Mouse (Mus musculus) T-helper 1 cell (primary cell): ENCODE measurements around the gene Myrf.

Source experiments
- in situ Hi-C: fragments of 300-600 bp; cut with MboI, MseI; formaldehyde crosslinking; loops from one replicate; pipeline ENCODE4 v1.15.1; 2025; ENCODE audit warnings: high pct_unique_total_duplicates

Gene Myrf

DNA sequence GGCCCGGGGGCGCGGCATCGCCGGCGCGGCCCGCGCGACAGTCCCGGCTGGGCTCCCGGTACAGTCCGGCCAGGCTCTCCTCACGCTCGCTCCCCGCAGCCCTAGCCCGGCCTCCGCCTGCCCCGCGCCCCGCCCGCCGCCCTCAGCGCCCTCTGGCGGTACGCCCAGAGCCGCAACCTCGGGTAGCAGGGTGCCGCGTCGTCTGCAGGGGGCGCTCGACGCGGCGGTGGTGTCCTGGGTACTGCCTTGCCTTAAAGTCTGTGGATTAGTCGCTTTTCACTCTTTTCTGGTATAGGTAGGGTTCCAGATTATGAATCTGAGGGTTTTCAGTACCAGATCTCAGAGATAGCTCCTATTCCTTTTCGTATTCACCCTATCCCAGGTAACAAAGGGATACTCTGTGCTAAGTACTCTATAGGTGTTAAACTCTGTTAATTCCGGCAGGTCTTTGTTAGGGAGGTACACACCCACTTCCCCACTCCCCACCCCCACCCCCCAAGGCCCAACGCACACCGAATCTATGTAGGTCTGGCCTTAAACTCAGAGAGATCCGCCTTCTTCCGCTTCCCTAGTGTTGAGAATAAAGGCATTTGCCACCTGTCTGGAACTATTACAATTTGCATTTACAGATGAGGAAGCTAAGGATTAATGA is at the start of gene Myrf:
Gene Myrf (minus strand): TSS at position 95 of the 652 bp plus-strand sequence.
- in situ Hi-C loops = no loop called here

GRCm38 (mm10) chr19:10289609-10290150 is 49.1 kb upstream of the Myrf start:
- in situ Hi-C loops = no loop called here

- in situ Hi-C loops = no loop called here
Measured at GRCm38 (mm10) chr19:10288125-10289040, 47.8 kb upstream of the Myrf start.

GRCm38 (mm10) chr19:10286458-10286872 is 45.9 kb upstream of the Myrf start:
- in situ Hi-C loops = no loop called here

DNA sequence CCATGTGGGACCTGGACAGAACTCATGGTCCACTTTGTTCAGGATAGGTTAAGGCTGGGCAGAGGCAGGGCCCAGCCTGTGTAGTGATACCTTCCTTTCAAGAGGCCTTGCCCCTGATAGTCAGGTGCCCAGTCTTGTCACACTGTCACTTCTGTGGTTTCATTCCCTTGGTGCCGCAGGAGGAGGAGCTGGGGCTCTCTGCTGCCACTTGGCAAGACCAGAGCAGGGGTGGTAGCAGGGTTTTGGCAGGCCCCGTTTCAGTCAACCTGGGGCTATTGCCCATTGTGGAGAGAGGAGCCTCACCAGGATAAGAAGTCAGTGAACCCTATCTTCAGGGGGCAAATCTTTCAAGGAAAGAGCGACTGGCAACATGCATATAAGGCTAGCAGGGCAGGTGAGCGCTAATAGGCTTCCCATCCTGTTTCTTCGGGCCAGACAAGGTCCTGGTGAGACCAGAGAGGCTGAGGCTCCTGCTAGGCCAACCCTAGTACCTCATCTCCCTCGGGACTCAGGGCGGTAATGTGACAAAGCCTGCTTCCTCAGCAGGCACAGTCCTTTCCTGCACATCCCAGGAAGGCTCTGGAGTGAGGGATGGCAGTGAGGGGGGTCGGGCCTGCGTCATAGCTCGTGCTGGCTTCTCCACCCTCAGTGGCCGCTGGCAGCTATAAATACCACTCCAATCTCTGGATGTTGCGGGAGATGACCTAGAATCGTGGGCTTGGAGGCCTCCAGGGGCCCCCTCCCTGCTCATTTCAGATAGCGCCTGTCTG is 40.4 kb upstream of the Myrf start:
- in situ Hi-C loops = no loop called here

DNA sequence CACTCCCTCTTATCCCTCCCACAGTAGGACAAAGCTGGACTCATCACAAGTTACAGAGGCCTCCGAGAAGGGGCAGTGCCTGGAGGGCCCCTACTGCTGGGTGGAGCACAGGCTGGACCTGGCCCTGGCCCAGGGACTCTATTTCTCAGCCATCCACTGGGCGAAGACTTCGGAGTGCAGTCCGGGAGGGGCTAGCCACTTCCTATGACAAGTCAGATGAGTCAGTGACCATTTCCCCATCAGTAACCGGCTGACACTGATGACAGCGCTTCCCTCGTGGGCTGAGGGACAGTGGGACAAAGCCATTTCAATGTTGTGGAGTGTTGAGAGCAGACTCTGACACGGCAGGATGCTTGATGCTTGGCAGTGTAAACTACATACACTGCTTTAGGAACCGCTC is 39.1 kb upstream of the Myrf start:
- in situ Hi-C loops = no loop called here

DNA sequence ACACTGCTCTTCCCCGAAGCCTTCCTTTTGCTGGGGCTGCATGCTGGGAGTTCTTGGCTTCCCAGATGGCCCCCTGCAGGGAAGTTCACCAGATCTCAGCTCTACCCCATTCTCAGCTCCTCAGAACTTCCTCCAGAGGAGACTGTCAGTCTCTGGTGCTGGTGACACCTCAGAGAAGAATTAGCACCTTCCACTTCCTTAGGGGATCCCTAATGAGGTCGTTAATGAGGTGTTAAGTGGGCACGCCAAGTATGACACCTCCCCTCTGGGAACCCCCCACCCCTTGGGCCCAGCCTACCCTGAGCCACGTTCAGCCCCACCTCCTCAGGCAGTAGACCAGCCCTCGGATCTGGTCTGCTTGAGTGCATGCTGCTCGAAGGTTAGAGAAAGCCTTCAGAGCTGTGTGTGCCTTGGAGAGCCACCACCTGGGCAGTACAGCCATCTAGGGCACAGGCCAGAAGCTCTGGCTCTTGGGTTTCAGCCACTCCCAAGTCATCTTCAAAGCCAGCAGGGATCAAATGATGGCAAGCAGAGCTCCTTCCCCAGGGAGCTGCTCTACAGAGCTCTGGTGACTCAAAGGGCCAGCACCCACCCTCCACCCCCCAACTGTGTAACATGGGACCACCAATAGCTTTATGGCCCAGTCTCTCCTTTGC is 38.2 kb upstream of the Myrf start:
- in situ Hi-C loops = no loop called here

GRCm38 (mm10) chr19:10277759-10278158 is 37.2 kb upstream of the Myrf start:
- in situ Hi-C loops = no loop called here

GRCm38 (mm10) chr19:10277331-10277730 is 36.8 kb upstream of the Myrf start:
- in situ Hi-C loops = no loop called here

DNA sequence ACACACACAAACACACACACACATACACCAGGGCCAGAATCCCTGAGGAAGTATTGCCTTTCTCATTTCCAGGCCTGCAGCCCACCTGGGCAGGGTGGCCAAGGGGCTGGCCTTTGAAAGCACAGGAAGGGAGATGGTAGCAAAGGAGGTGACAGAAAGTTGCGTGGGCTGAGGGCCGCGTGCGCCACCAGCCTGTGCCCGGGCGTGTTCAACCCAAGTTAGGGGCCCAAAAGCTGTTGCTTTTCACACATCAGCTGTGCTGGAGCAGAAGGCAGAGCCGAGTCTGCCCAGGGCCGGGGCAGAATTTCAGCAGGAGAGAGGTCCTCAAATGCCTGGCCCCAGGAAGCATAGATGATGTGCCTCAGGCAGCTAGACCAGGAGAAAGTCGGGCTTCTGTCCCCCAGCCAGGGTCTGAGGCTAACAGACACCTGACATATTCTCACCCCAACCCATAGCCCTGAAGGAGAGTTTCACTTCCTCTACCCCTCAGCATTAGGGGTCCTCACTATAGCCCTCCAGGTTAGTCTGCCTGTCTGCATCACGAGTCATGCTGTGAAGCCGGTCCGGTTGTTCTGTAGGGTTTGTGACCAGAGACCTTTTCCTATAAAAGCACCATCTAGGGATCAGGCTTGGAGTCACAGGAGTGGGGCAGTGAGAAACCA is 36.1 kb upstream of the Myrf start:
- in situ Hi-C loops = no loop called here

- in situ Hi-C loops = no loop called here
Measured at GRCm38 (mm10) chr19:10274056-10274455, 33.5 kb upstream of the Myrf start.

GRCm38 (mm10) chr19:10272746-10273145 is 32.2 kb upstream of the Myrf start:
- in situ Hi-C loops = no loop called here

GRCm38 (mm10) chr19:10271592-10271991 is 31.0 kb upstream of the Myrf start:
- in situ Hi-C loops = no loop called here

DNA sequence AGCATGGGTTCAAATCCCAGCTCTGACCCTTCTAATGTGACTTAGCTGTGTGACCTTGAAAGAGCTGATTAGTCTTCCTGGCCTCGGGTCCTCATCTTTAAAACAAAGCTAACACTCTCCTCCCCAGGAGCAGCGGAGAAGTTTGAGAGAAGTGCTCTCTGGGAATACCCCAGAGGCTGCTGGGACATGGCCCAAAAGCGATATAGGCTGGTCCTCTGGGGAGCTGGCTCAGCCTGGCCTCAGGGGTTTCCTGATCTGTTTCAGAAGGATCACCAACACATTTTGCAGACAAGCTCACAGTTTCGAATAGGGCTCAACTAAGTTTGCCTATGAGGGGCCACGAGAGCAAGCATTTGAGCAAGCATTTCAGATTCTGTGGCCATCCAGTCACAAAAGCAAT is 29.8 kb upstream of the Myrf start:
- in situ Hi-C loops = no loop called here

GRCm38 (mm10) chr19:10268851-10269250 is 28.3 kb upstream of the Myrf start:
- in situ Hi-C loops = no loop called here

DNA sequence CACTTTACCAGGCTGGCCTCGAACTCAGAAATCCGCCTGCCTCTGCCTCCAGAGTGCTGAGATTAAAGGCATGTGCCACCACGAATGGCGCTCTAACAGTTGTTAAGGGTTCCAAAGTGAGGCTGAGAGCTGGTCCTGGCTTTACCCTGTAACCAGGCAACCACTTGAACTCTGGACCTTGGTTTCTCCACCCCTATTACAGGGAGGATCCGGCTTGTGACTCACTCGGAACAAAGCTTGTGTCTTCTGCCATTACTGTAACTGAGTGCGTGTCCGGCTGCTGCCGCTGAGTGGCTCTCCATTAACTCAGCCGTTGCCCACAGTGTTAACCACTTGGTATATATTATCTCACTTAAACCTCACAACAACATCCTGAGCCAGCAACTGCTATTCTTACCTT is 27.4 kb upstream of the Myrf start:
- in situ Hi-C loops = no loop called here

- in situ Hi-C loops = no loop called here
Measured at GRCm38 (mm10) chr19:10267057-10267456, 26.5 kb upstream of the Myrf start.

DNA sequence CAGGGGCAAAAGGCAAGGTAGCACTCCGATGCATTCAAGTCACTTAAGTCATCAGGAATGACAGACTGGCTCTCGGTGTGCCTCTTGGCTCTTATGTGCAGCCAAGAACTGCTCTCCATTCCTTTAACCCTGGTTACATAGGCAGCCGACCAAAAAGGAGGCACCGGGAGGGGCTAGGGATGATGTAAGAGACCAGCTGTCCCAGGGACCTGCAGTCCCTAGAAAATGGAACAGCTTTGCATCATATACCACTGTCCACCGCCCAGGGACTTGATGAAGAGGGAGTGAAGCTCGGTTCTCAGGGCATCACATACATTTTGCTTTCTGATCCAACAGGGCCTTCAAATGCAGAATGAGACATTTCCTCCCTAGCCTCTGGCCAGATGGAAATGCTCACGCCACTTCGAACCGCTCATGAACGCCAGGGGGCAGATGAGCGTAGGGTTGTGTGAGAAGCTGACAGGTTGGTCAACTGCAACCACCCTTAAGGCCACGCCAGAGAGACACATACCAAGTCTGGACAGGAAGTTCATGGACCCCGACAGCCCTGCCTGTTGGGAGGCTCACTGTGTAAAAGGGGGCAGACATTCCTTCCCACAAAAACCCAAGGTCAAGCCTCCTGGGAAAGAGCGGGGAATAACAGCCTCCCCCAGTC is 25.8 kb upstream of the Myrf start:
- in situ Hi-C loops = no loop called here

- in situ Hi-C loops = no loop called here
Measured at GRCm38 (mm10) chr19:10261369-10261768, 20.8 kb upstream of the Myrf start.

GRCm38 (mm10) chr19:10258279-10259011 is 17.9 kb upstream of the Myrf start:
- in situ Hi-C loops = loop anchor here (5.0 kb wide), 2 partner anchors 49 to 174 kb away; no protein-coding TSS in a partner anchor
